Mouse (Mus musculus): Measurements from ENCODE around the gene Ubtf. TPM values are rescaled to one million over a fixed set of nuclear protein-coding genes. Genes with fewer than 3 reads are reported as not detected.

The Ubtf gene
- polyA plus RNA-seq, 1 experiment from 2014 or later, result 102 TPM

- DNase-seq (ENCODE audit: low spot score), result no peak
- 87% methylated on average over 1 of the region's 1 CpGs for WGBS
- H3K27ac ChIP-seq, result no peak overlapping the region
- peaks cover 10% of the 10 kb centered on the region for H3K4me1 ChIP-seq
- no peaks in the 10 kb centered on the region for H3K27me3 ChIP-seq (ENCODE audit: low read depth, poor library complexity, severe bottlenecking)
- no peak overlapping the region for H3K4me3 ChIP-seq
- H3K9me3 ChIP-seq (replicated peaks), result no peaks in the 10 kb centered on the region
- H3K36me3 ChIP-seq, result no peaks in the 10 kb centered on the region
Observed at GRCm38 (mm10) chr11:102323516-102323915, 4.0 kb upstream of the Ubtf start.

DNA sequence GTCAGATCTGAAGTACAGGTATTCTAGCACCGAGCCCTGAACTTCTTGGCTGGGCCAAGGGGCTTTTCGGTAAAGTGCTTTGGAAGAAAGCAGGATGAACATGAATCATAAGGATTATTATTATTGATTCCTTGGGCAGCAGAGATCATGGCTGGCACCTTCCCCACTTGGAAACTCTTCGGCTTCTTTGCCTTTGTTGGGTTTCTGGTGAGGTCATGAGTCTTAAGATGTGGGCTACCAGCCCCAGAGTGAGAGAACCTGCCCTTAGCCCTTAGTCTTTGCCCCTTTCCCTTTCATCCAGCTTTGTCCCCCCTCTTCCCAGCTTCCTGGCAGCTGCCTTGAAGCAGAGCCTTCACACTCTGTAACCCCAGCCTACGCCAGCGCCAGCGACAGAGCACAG, 2.4 kb upstream of the Ubtf start:
- no peak for DNase-seq (ENCODE audit: low spot score)
- H3K27me3 ChIP-seq (ENCODE audit: low read depth, poor library complexity, severe bottlenecking), result no peaks in the 10 kb centered on the region
- no peaks in the 10 kb centered on the region for H3K9me3 ChIP-seq (replicated peaks)
- H3K27ac ChIP-seq, result no peak overlapping the region
- no peak overlapping the region for H3K4me3 ChIP-seq
- H3K4me1 ChIP-seq, result peaks cover 17% of the 10 kb centered on the region
- 83% methylated on average over 6 of the region's 6 CpGs for WGBS
- no peaks in the 10 kb centered on the region for H3K36me3 ChIP-seq

DNA sequence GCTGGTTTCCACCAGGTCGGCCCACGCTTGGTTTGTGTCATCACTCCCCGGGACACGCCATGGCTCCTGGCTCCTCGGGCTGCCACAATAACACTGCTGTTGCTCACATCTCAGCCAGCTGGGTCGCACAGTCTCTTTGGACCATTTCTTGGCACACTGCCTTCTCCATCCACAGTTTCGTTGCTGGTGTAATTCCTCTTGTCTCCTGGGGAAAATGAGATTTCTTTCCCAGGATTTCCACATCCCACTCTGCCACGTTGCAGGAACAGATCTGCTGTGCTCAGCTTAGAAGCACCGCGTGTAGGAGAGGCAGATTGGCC, 1.1 kb upstream of the Ubtf start:
- 33% methylated on average over 10 of the region's 10 CpGs for WGBS
- no peaks in the 10 kb centered on the region for H3K9me3 ChIP-seq (replicated peaks)

DNA sequence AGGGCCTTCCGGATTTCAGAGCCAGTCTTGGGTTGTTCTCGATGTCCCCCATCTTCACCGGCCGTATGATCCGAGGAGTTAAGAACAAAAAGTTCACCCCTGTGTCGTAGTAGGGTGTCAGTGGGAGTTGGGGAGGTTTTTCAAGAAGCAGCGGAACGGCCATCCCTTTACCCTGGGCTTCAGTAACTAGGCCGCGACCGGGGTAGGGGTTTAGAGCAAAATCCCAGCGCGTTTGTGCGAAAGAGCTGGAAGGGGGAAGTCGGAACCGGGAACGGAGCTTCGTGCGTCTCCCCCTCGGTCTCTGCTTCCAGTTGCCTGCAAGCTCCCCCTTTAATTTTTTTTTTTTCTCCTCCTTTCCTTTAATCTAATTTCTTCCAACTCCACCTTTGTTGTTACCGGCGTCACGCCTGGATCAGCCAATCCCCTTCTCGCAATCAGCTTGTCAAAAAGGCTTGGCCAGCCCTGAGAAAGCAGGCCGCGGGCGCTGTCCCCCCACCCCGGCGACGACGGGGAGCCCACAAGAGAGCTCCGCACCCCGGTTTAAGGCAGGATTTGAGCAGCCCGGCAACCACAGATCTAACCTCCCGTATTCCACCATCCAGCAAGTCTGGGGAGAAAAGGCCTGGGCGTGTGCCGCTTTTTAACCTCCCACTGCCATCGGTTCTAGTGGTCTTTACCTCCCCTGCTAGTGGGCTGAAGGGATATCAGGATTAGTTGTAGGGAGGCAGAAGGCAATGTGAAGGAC, 571 bp upstream of the Ubtf start:
- DNase-seq (ENCODE audit: low spot score), result peak; percentile 83
- H3K4me3 ChIP-seq, result peak overlapping the region; percentile 100
- H3K9me3 ChIP-seq (replicated peaks), result no peaks in the 10 kb centered on the region
- peaks cover 35% of the 10 kb centered on the region for H3K4me1 ChIP-seq
- H3K27ac ChIP-seq, result peak overlapping the region; percentile 100
- no peaks in the 10 kb centered on the region for H3K27me3 ChIP-seq (ENCODE audit: low read depth, poor library complexity, severe bottlenecking)
- peaks cover 8% of the 10 kb centered on the region for H3K36me3 ChIP-seq
- under 1% methylated on average over 38 of the region's 38 CpGs for WGBS

More for the DNA sequence above, 1.1 kb upstream of the Ubtf start:
- Histone ChIP-seq H3K27ac (peak overlapping the region; percentile 100), H3K36me3 (0 out of 2 replicates have a peak, but pooled peaks cover 2% of the 10 kb centered on the region), H3K4me3 (peak overlapping the region; percentile 100), H3K4me1 (peaks cover 29% of the 10 kb centered on the region), H3K27me3 (ENCODE audit: low read depth, poor library complexity, severe bottlenecking) (no peaks in the 10 kb centered on the region)
- DNase-seq (ENCODE audit: low spot score), result no peak

DNA sequence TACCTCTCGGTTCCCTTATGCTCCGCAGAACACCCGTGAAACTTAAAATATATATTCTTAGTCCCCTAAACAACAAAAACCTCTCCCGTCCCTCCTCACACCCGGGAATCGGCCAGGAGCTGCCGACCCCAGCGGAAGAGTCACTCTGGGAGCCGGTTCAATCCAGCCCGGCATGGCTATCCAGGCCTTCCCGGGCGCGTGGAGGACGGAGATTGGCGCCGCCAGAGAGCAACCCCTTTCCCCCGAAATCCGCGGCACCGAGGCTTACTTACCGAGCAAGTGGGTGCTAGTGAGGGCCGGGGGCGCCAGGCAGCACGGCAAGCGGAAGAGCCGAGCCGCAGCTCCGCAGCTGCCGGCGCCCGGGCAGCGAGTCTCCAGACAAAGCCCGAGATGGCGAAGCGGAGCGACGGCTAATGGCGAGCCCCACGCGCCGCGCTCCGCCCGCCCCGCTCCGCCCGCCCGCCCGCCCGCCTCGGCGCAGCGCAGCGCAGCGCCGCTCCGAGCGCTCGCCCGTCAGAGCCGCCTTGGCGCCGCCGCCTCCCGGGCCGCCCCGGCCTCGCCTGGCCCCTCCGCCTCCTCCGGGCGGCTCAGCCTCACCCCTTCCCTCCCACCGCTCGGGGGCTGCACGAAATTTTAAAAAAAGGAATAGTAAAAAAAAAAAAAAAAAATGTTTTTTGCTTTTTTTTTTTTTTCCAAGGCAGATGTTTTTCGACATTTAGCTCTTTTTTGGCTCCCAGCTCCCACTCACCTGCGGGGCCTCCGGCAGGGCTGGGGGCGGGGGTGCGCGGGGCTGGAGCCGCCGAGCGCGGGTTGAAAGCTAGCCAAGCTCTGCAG, 749 bp downstream of the Ubtf start:
- no peaks in the 10 kb centered on the region for H3K27me3 ChIP-seq (ENCODE audit: low read depth, poor library complexity, severe bottlenecking)
- no peaks in the 10 kb centered on the region for H3K9me3 ChIP-seq (replicated peaks)
- H3K4me1 ChIP-seq, result peaks cover 35% of the 10 kb centered on the region
- H3K4me3 ChIP-seq, result peak overlapping the region; percentile 100
- peak; percentile 84 for DNase-seq (ENCODE audit: low spot score)
- peak overlapping the region; percentile 100 for H3K27ac ChIP-seq
- H3K36me3 ChIP-seq, result peaks cover 21% of the 10 kb centered on the region
- under 1% methylated on average over 84 of the region's 84 CpGs for WGBS

- Histone ChIP-seq H3K4me3 (peak overlapping the region; percentile 100), H3K9me3 (replicated peaks) (no peaks in the 10 kb centered on the region), H3K27ac (peak overlapping the region; percentile 100), H3K36me3 (peaks cover 28% of the 10 kb centered on the region), H3K27me3 (ENCODE audit: low read depth, poor library complexity, severe bottlenecking) (no peaks in the 10 kb centered on the region), H3K4me1 (peaks cover 35% of the 10 kb centered on the region)
- peak; percentile 87 for DNase-seq (ENCODE audit: low spot score)
- WGBS, result under 1% methylated on average over 50 of the region's 77 CpGs
Observed at GRCm38 (mm10) chr11:102317901-102318575, 1.5 kb downstream of the Ubtf start.

DNA sequence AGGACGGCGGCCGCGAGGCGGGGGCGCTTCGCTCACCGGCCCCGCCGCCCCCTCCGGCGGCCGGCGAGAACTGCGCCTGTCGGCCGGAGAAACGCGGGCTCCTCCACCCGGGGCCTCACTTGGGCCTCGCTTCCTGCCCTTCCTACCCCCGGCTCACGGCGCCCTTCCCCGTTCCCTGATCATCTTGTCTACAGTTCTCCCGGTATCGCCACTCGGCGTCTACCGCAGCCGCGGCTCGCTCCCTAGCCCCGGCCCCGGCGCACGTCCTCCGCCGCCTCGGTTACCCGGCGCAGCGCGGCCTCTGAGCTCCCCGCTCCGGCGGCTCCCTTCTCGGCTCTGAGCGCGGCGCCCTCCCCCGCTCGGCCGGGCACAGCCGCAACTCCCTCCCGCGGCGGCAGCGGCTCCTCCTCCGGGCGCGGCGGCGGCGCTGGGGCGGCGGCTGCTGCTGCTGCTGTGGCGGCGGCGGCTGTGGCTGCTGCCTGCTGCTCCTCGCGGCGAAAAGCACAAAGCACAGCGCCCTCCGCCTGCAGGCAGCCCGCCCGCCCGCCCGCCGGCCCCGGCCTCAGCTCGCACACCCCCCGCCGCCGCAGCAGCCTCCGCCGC, 2.1 kb downstream of the Ubtf start:
- peaks cover 35% of the 10 kb centered on the region for H3K4me1 ChIP-seq
- peak overlapping the region; percentile 100 for H3K4me3 ChIP-seq
- peaks cover 35% of the 10 kb centered on the region for H3K36me3 ChIP-seq
- H3K9me3 ChIP-seq (replicated peaks), result no peaks in the 10 kb centered on the region
- DNase-seq (ENCODE audit: low spot score), result peak; percentile 80
- no peaks in the 10 kb centered on the region for H3K27me3 ChIP-seq (ENCODE audit: low read depth, poor library complexity, severe bottlenecking)
- peak overlapping the region; percentile 100 for H3K27ac ChIP-seq
- under 1% methylated on average over 77 of the region's 87 CpGs for WGBS

GRCm38 (mm10) chr11:102316572-102317297, 2.8 kb downstream of the Ubtf start:
- peaks cover 41% of the 10 kb centered on the region for H3K36me3 ChIP-seq
- H3K9me3 ChIP-seq (replicated peaks), result no peaks in the 10 kb centered on the region
- peak overlapping the region; percentile 100 for H3K27ac ChIP-seq
- H3K4me3 ChIP-seq, result peak overlapping the region; percentile 100
- WGBS, result under 1% methylated on average over 67 of the region's 80 CpGs
- no peaks in the 10 kb centered on the region for H3K27me3 ChIP-seq (ENCODE audit: low read depth, poor library complexity, severe bottlenecking)
- H3K4me1 ChIP-seq, result peaks cover 39% of the 10 kb centered on the region
- DNase-seq (ENCODE audit: low spot score), result peak; percentile 90

- DNase-seq (ENCODE audit: low spot score), result no peak
- peak overlapping the region; percentile 100 for H3K4me3 ChIP-seq
- peak overlapping the region; percentile 100 for H3K27ac ChIP-seq
- H3K9me3 ChIP-seq (replicated peaks), result no peaks in the 10 kb centered on the region
- H3K36me3 ChIP-seq, result peaks cover 49% of the 10 kb centered on the region
- no peaks in the 10 kb centered on the region for H3K27me3 ChIP-seq (ENCODE audit: low read depth, poor library complexity, severe bottlenecking)
- peaks cover 47% of the 10 kb centered on the region for H3K4me1 ChIP-seq
- 18% methylated on average over 14 of the region's 14 CpGs for WGBS
Observed at GRCm38 (mm10) chr11:102315690-102316571, 3.6 kb downstream of the Ubtf start.

DNA sequence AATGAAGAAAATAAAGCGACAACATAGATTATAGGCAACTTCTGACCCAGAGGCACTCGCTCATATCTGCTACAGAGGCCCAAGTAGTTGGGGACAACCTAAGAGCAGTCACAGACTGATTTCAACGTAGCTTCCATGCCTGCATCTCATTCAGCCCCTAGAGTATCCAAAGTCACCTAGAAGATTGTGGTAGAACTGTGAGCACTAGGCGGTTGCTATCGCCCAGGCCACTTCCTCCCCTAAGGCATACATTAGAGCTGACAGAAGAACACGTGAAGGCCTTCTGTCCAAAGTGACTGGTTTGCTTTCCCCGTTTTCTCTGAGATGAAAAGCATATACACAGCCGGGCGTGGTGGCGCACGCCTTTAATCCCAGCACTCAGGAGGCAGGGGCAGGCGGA, 5.2 kb downstream of the Ubtf start:
- Histone ChIP-seq H3K9me3 (replicated peaks) (no peaks in the 10 kb centered on the region), H3K36me3 (peaks cover 65% of the 10 kb centered on the region), H3K4me1 (peaks cover 52% of the 10 kb centered on the region), H3K27ac (no peak overlapping the region), H3K27me3 (ENCODE audit: low read depth, poor library complexity, severe bottlenecking) (no peaks in the 10 kb centered on the region), H3K4me3 (no peak overlapping the region)
- DNase-seq (ENCODE audit: low spot score), result no peak
- 91% methylated on average over 12 of the region's 12 CpGs for WGBS

GRCm38 (mm10) chr11:102312586-102312985, 7.0 kb downstream of the Ubtf start:
- Histone ChIP-seq H3K4me3 (no peak overlapping the region), H3K36me3 (peaks cover 83% of the 10 kb centered on the region), H3K4me1 (peaks cover 56% of the 10 kb centered on the region), H3K9me3 (replicated peaks) (no peaks in the 10 kb centered on the region), H3K27ac (no peak overlapping the region), H3K27me3 (ENCODE audit: low read depth, poor library complexity, severe bottlenecking) (no peaks in the 10 kb centered on the region)
- WGBS, result 88% methylated on average over 6 of the region's 6 CpGs
- DNase-seq (ENCODE audit: low spot score), result no peak
